7 mouse cellular contexts compared by ENCODE assay signal in genomic region chr19:45544925-45545321, GRCm38 (mm10). TPM values are rescaled to one million over a fixed set of nuclear protein-coding genes. Genes with fewer than 3 reads are reported as not detected.
DNase-seq lines count a peak whose midpoint lies in the region; ATAC-seq lines count a peak whose summit lies in the region.

No protein-coding gene starts in this region.

- peak overlapping the region; percentile 90 for H3K4me2 ChIP-seq in intestine, embryonic 15.5 days (replicated peaks)
- peak overlapping the region; percentile 57 for H3K4me2 ChIP-seq in midbrain, embryonic 12.5 days (replicated peaks)

- H3K27me3 ChIP-seq in intestine, embryonic 15.5 days (replicated peaks) = peaks cover 25% of the 10 kb centered on the region
- peaks cover 92% of the 10 kb centered on the region for H3K27me3 ChIP-seq in limb, embryonic 10.5 days (ENCODE audit: low read depth, poor library complexity, severe bottlenecking)
- H3K27me3 ChIP-seq in midbrain, embryonic 12.5 days = peaks cover 99% of the 10 kb centered on the region

- peaks cover 7% of the 10 kb centered on the region for H3K4me1 ChIP-seq in intestine, embryonic 15.5 days (replicated peaks)
- H3K4me1 ChIP-seq in limb, embryonic 10.5 days = peaks cover 64% of the 10 kb centered on the region
- H3K4me1 ChIP-seq in midbrain, embryonic 12.5 days = peaks cover 36% of the 10 kb centered on the region

- peak overlapping the region; percentile 48 for H3K9ac ChIP-seq in intestine, embryonic 15.5 days
- H3K9ac ChIP-seq in midbrain, embryonic 12.5 days (replicated peaks) = peak overlapping the region; percentile 34; the same call in 1 of the 2 replicates

- no peaks in the 10 kb centered on the region for H3K9me3 ChIP-seq in intestine, embryonic 15.5 days
- H3K9me3 ChIP-seq in limb, embryonic 10.5 days (replicated peaks) = no peaks in the 10 kb centered on the region
- no peaks in the 10 kb centered on the region for H3K9me3 ChIP-seq in midbrain, embryonic 12.5 days

- WGBS in intestine, embryonic 15.5 days = under 1% methylated on average over 30 of the region's 30 CpGs
- under 1% methylated on average over 30 of the region's 30 CpGs for WGBS in limb, embryonic 10.5 days
- under 1% methylated on average over 30 of the region's 30 CpGs for WGBS in midbrain, embryonic 12.5 days

- no peak overlapping the region for H3K27ac ChIP-seq in intestine, embryonic 15.5 days
- H3K27ac ChIP-seq in limb, embryonic 10.5 days = no peak overlapping the region
- H3K27ac ChIP-seq in midbrain, embryonic 12.5 days (replicated peaks) = no peak overlapping the region

- intact Hi-C loops in gastrocnemius, postnatal 36 days (cut with DNase I) = loop anchor here (2.0 to 10.0 kb wide), 4 partner anchors 110 to 368 kb away; no protein-coding TSS in a partner anchor

- peak overlapping the region; percentile 41 for H3K4me3 ChIP-seq in intestine, embryonic 15.5 days (replicated peaks)
- peak overlapping the region; percentile 49 for H3K4me3 ChIP-seq in limb, embryonic 10.5 days
- H3K4me3 ChIP-seq in midbrain, embryonic 12.5 days = peak overlapping the region; percentile 34

- peak; percentile 73 for ATAC-seq in intestine, embryonic 15.5 days
- ATAC-seq in midbrain, embryonic 12.5 days (ENCODE audit: low FRiP score, low read depth) = peak; percentile 79

- DNase-seq in adrenal gland, adult (ENCODE audit: inconsistent age in 2 of 2, low spot score in 1 of 2) = peak; percentile 88 to 95
- DNase-seq in embryo, embryonic 10 days (ENCODE audit: low spot score) = peak; percentile 91
- DNase-seq in gastrocnemius, postnatal 36 days = peak; percentile 71 to 81
- peak; percentile 88 for DNase-seq in limb, embryonic 10.5 days (ENCODE audit: low spot score)
- DNase-seq in skeletal muscle tissue, adult 2 months (ENCODE audit: low read depth, low spot score) = peak; percentile 69

- no peaks in the 10 kb centered on the region for H3K36me3 ChIP-seq in intestine, embryonic 15.5 days
- no peaks in the 10 kb centered on the region for H3K36me3 ChIP-seq in limb, embryonic 10.5 days
- H3K36me3 ChIP-seq in midbrain, embryonic 12.5 days = no peaks in the 10 kb centered on the region

RNA-seq across cellular contexts. Expression of gene Poll, which starts 15.4 kb away (rescaled TPM):
- total RNA-seq in gastrocnemius, postnatal 36 days (2021) = 10 to 100 TPM; 13.3 to 14.2 TPM
- polyA plus RNA-seq in intestine, embryonic 15.5 days (2015; fragmentation: Nextera tagmentation; extraction: Ambion mirVana) = 13.3 and 14.0 TPM in 2 replicates
- polyA plus RNA-seq in limb, embryonic 10.5 days (2016; fragmentation: Nextera tagmentation; extraction: Ambion mirVana) = 22.6 and 25.9 TPM in 2 replicates
- 15.9 and 17.0 TPM in 2 replicates for polyA plus RNA-seq in midbrain, embryonic 12.5 days (2016; fragmentation: Nextera tagmentation; extraction: Ambion mirVana)

RNA-seq across cellular contexts. Expression of gene Gm17018, which starts 15.5 kb away (rescaled TPM):
- 10 to 100 TPM; 17.5 to 18.9 TPM for total RNA-seq in gastrocnemius, postnatal 36 days (2021)
- polyA plus RNA-seq in intestine, embryonic 15.5 days (2015; fragmentation: Nextera tagmentation; extraction: Ambion mirVana) = 36.2 and 38.2 TPM in 2 replicates
- polyA plus RNA-seq in limb, embryonic 10.5 days (2016; fragmentation: Nextera tagmentation; extraction: Ambion mirVana) = 43.0 and 43.6 TPM in 2 replicates
- polyA plus RNA-seq in midbrain, embryonic 12.5 days (2016; fragmentation: Nextera tagmentation; extraction: Ambion mirVana) = 41.4 and 41.9 TPM in 2 replicates
